Mouse (Mus musculus): Measurements from ENCODE around the gene Scd2. TPM values are rescaled to one million over a fixed set of nuclear protein-coding genes. Genes with fewer than 3 reads are reported as not detected.
"Not testable (repeated sequence)": the region's sequence is repeated elsewhere in the genome, so short reads cannot be mapped to it uniquely, and the experiment has no call there.

Scd2 gene
- polyA plus RNA-seq, 1 experiment from 2014 or later: 293 TPM

DNA sequence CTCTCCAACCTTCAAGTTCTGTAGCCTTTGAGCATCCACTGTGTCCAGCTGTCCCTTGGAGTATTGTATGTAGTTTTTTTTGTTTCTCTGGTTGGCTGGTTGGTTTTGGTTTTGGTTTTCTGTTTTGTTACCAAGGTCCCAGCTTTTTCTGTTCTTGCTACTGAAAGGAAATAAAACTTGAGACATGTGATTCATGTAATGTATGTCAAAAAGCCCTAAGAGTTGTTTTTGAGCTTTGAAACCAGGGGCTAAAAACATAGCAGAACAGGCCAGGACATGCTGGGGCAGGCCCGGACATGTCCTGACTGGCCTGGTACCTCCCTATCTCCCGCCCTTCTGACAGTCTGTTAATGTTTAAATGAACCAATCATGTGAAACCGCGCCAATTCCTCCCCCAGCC is 39.4 kb upstream of the Scd2 start:
- H3K9ac ChIP-seq (replicated peaks; ENCODE audit: low read depth, low read length); H3K9me3 ChIP-seq (ENCODE audit: control insufficient read depth, low read length); H3K36me3 ChIP-seq (ENCODE audit: control insufficient read depth, insufficient read depth, low read length); H3K4me2 ChIP-seq (ENCODE audit: low read depth, low read length); H3K4me3 ChIP-seq (ENCODE audit: low read depth, low read length); H3K27me3 ChIP-seq (ENCODE audit: control insufficient read depth, insufficient read depth, low read length); ATAC-seq (ENCODE audit: low read depth); H3K4me1 ChIP-seq (ENCODE audit: control insufficient read depth, insufficient read depth, low read length); H3K27ac ChIP-seq (ENCODE audit: low read depth, low read length): not testable (repeated sequence)
- 85% methylated on average over 2 of the region's 4 CpGs for WGBS

GRCm38 (mm10) chr19:44257377-44257966 is 36.0 kb upstream of the Scd2 start:
- Histone ChIP-seq H3K36me3 (ENCODE audit: control insufficient read depth, insufficient read depth, low read length) (no peaks in the 10 kb centered on the region), H3K4me2 (ENCODE audit: low read depth, low read length) (no peak overlapping the region), H3K9me3 (ENCODE audit: control insufficient read depth, low read length) (no peaks in the 10 kb centered on the region), H3K27me3 (ENCODE audit: control insufficient read depth, insufficient read depth, low read length) (no peaks in the 10 kb centered on the region), H3K27ac (ENCODE audit: low read depth, low read length) (no peak overlapping the region), H3K9ac (replicated peaks; ENCODE audit: low read depth, low read length) (no peak overlapping the region), H3K4me1 (ENCODE audit: control insufficient read depth, insufficient read depth, low read length) (no peaks in the 10 kb centered on the region), H3K4me3 (ENCODE audit: low read depth, low read length) (no peak overlapping the region)
- WGBS: 95% methylated on average over 13 of the region's 13 CpGs
- ATAC-seq (ENCODE audit: low read depth): no peak

GRCm38 (mm10) chr19:44259484-44259883 is 34.0 kb upstream of the Scd2 start:
- no peaks in the 10 kb centered on the region for H3K9me3 ChIP-seq (ENCODE audit: control insufficient read depth, low read length)
- no peak overlapping the region for H3K9ac ChIP-seq (replicated peaks; ENCODE audit: low read depth, low read length)
- H3K36me3 ChIP-seq (ENCODE audit: control insufficient read depth, insufficient read depth, low read length): no peaks in the 10 kb centered on the region
- no peaks in the 10 kb centered on the region for H3K27me3 ChIP-seq (ENCODE audit: control insufficient read depth, insufficient read depth, low read length)
- no peak overlapping the region for H3K27ac ChIP-seq (ENCODE audit: low read depth, low read length)
- H3K4me3 ChIP-seq (ENCODE audit: low read depth, low read length): no peak overlapping the region
- WGBS: 84% methylated on average over 4 of the region's 4 CpGs
- H3K4me1 ChIP-seq (ENCODE audit: control insufficient read depth, insufficient read depth, low read length): no peaks in the 10 kb centered on the region
- no peak for ATAC-seq (ENCODE audit: low read depth)
- H3K4me2 ChIP-seq (ENCODE audit: low read depth, low read length): no peak overlapping the region

GRCm38 (mm10) chr19:44260487-44260886 is 33.0 kb upstream of the Scd2 start:
- H3K4me1 ChIP-seq (ENCODE audit: control insufficient read depth, insufficient read depth, low read length): no peaks in the 10 kb centered on the region
- H3K27me3 ChIP-seq (ENCODE audit: control insufficient read depth, insufficient read depth, low read length): no peaks in the 10 kb centered on the region
- no peaks in the 10 kb centered on the region for H3K9me3 ChIP-seq (ENCODE audit: control insufficient read depth, low read length)
- H3K4me2 ChIP-seq (ENCODE audit: low read depth, low read length): no peak overlapping the region
- no peak overlapping the region for H3K4me3 ChIP-seq (ENCODE audit: low read depth, low read length)
- no peak for ATAC-seq (ENCODE audit: low read depth)
- H3K27ac ChIP-seq (ENCODE audit: low read depth, low read length): no peak overlapping the region
- H3K36me3 ChIP-seq (ENCODE audit: control insufficient read depth, insufficient read depth, low read length): no peaks in the 10 kb centered on the region
- no peak overlapping the region for H3K9ac ChIP-seq (replicated peaks; ENCODE audit: low read depth, low read length)
- 85% methylated on average over 5 of the region's 5 CpGs for WGBS

GRCm38 (mm10) chr19:44261774-44262173 is 31.7 kb upstream of the Scd2 start:
- Histone ChIP-seq H3K27ac (ENCODE audit: low read depth, low read length) (no peak overlapping the region), H3K36me3 (ENCODE audit: control insufficient read depth, insufficient read depth, low read length) (no peaks in the 10 kb centered on the region), H3K27me3 (ENCODE audit: control insufficient read depth, insufficient read depth, low read length) (no peaks in the 10 kb centered on the region), H3K4me3 (ENCODE audit: low read depth, low read length) (no peak overlapping the region), H3K4me1 (ENCODE audit: control insufficient read depth, insufficient read depth, low read length) (0 out of 2 replicates have a peak, but pooled peaks cover 4% of the 10 kb centered on the region), H3K9ac (replicated peaks; ENCODE audit: low read depth, low read length) (no peak overlapping the region), H3K9me3 (ENCODE audit: control insufficient read depth, low read length) (no peaks in the 10 kb centered on the region), H3K4me2 (ENCODE audit: low read depth, low read length) (no peak overlapping the region)
- no peak for ATAC-seq (ENCODE audit: low read depth)
- 76% methylated on average over 7 of the region's 7 CpGs for WGBS

DNA sequence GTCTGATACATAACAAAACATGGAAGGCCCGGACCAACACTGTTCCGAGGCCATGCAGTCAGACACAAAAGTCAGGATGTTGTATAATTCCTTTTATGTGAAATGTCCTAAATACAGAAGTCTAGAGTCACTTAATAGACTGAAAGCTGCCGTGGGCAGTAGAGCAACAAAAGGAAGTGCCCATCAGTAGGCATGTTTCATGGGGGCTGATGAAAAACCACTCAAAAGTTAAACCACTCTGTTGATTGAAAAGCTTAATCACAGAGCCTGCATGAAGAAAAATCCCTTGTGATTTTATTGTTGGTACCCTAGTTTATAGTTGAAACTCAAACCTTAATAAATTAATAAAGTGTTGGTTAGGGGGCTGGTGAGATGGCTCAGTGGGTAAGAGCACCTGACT is 29.9 kb upstream of the Scd2 start:
- Histone ChIP-seq H3K4me2 (ENCODE audit: low read depth, low read length) (no peak overlapping the region), H3K4me1 (ENCODE audit: control insufficient read depth, insufficient read depth, low read length) (0 out of 2 replicates have a peak, but pooled peaks cover 4% of the 10 kb centered on the region), H3K27ac (ENCODE audit: low read depth, low read length) (no peak overlapping the region), H3K9me3 (ENCODE audit: control insufficient read depth, low read length) (no peaks in the 10 kb centered on the region), H3K4me3 (ENCODE audit: low read depth, low read length) (no peak overlapping the region), H3K36me3 (ENCODE audit: control insufficient read depth, insufficient read depth, low read length) (no peaks in the 10 kb centered on the region), H3K9ac (replicated peaks; ENCODE audit: low read depth, low read length) (no peak overlapping the region), H3K27me3 (ENCODE audit: control insufficient read depth, insufficient read depth, low read length) (no peaks in the 10 kb centered on the region)
- no peak for ATAC-seq (ENCODE audit: low read depth)
- 82% methylated on average over 3 of the region's 3 CpGs for WGBS

DNA sequence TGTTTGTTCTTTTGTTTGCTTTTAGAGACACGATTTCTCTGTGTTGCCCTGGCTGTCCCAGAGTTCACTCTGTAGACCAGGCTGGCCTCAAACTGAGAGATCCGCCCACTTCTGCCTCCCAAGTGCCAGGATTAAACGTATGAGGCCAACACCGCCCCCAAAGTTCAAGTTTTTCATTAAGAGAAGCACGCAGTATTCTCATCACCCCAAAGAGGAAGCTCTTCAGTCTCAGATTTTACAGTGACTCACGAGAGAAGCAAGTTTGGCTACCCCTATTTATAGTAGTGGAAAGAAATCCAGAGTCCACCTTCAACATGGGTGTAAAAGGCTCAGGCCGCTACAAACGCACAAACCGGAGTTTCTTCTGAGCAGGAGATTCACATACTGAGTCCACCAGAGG is 29.2 kb upstream of the Scd2 start:
- no peak overlapping the region for H3K9ac ChIP-seq (replicated peaks; ENCODE audit: low read depth, low read length)
- H3K27me3 ChIP-seq (ENCODE audit: control insufficient read depth, insufficient read depth, low read length): no peaks in the 10 kb centered on the region
- H3K36me3 ChIP-seq (ENCODE audit: control insufficient read depth, insufficient read depth, low read length): no peaks in the 10 kb centered on the region
- 75% methylated on average over 9 of the region's 9 CpGs for WGBS
- no peak overlapping the region for H3K4me3 ChIP-seq (ENCODE audit: low read depth, low read length)
- H3K4me1 ChIP-seq (ENCODE audit: control insufficient read depth, insufficient read depth, low read length): 0 out of 2 replicates have a peak, but pooled peaks cover 4% of the 10 kb centered on the region
- no peak for ATAC-seq (ENCODE audit: low read depth)
- no peak overlapping the region for H3K4me2 ChIP-seq (ENCODE audit: low read depth, low read length)
- no peak overlapping the region for H3K27ac ChIP-seq (ENCODE audit: low read depth, low read length)
- H3K9me3 ChIP-seq (ENCODE audit: control insufficient read depth, low read length): no peaks in the 10 kb centered on the region

- Histone ChIP-seq H3K36me3 (ENCODE audit: control insufficient read depth, insufficient read depth, low read length) (no peaks in the 10 kb centered on the region), H3K9me3 (ENCODE audit: control insufficient read depth, low read length) (no peaks in the 10 kb centered on the region), H3K27me3 (ENCODE audit: control insufficient read depth, insufficient read depth, low read length) (no peaks in the 10 kb centered on the region), H3K27ac (ENCODE audit: low read depth, low read length) (no peak overlapping the region), H3K4me1 (ENCODE audit: control insufficient read depth, insufficient read depth, low read length) (0 out of 2 replicates have a peak, but pooled peaks cover 4% of the 10 kb centered on the region), H3K9ac (replicated peaks; ENCODE audit: low read depth, low read length) (no peak overlapping the region), H3K4me2 (ENCODE audit: low read depth, low read length) (no peak overlapping the region), H3K4me3 (ENCODE audit: low read depth, low read length) (no peak overlapping the region)
- no peak for ATAC-seq (ENCODE audit: low read depth)
- 15% methylated on average over 7 of the region's 7 CpGs for WGBS
Measured at GRCm38 (mm10) chr19:44265300-44265699, 28.2 kb upstream of the Scd2 start.

- ATAC-seq (ENCODE audit: low read depth): no peak
- Histone ChIP-seq H3K27ac (ENCODE audit: low read depth, low read length) (no peak overlapping the region), H3K9me3 (ENCODE audit: control insufficient read depth, low read length) (no peaks in the 10 kb centered on the region), H3K27me3 (ENCODE audit: control insufficient read depth, insufficient read depth, low read length) (no peaks in the 10 kb centered on the region), H3K4me1 (ENCODE audit: control insufficient read depth, insufficient read depth, low read length) (0 out of 2 replicates have a peak, but pooled peaks cover 4% of the 10 kb centered on the region), H3K4me2 (ENCODE audit: low read depth, low read length) (no peak overlapping the region; the same call in 1 of the 2 replicates), H3K9ac (replicated peaks; ENCODE audit: low read depth, low read length) (no peak overlapping the region), H3K4me3 (ENCODE audit: low read depth, low read length) (no peak overlapping the region), H3K36me3 (ENCODE audit: control insufficient read depth, insufficient read depth, low read length) (no peaks in the 10 kb centered on the region)
- WGBS: 20% methylated on average over 5 of the region's 5 CpGs
Measured at GRCm38 (mm10) chr19:44265911-44266337, 27.6 kb upstream of the Scd2 start.

Measured in neural tube, embryonic 14.5 days (tissue).